Mouse (Mus musculus): Measurements from ENCODE around the gene Hcst. TPM values are rescaled to one million over a fixed set of nuclear protein-coding genes. Genes with fewer than 3 reads are reported as not detected.

Gene Hcst
- total and polyA plus RNA-seq, 3 experiments: 11.8 to 11.9 (median 11.8) TPM

- H3K79me2 ChIP-seq (replicated peaks; ENCODE audit: control insufficient read depth, extremely low read depth, insufficient read depth, poor library complexity, severe bottlenecking): no peaks in the 10 kb centered on the region
- H3K27ac ChIP-seq (ENCODE audit: insufficient read depth, low read depth): no peak overlapping the region
- no peak overlapping the region for H3K9ac ChIP-seq (ENCODE audit: insufficient read depth, low read depth)
- H3K4me2 ChIP-seq (ENCODE audit: insufficient read depth, low read depth, poor library complexity, severe bottlenecking): no peak overlapping the region
- no peaks in the 10 kb centered on the region for H3K27me3 ChIP-seq (replicated peaks)
- in situ Hi-C loops (cut with MboI; ENCODE audit: low pct_ligation_motif_present, low pct_unique_long_range_greater_than_20kb, low sequenced_read_pairs) (loop anchor here (5.0 kb wide), 1 partner anchor 34 kb away; no protein-coding TSS in a partner anchor), dilution Hi-C loops (cut with MboI; ENCODE audit: extremely low pct_ligation_motif_present, extremely low pct_unique_long_range_greater_than_20kb, low sequenced_read_pairs) (no loop called here)
- DNase-seq (ENCODE audit: extremely low read depth): no peak
- TF ChIP-seq UBTF (IDR thresholded peaks at IDR 0.05; ENCODE audit: low read depth, low read length) (no peak), JUND (conservative IDR thresholded peaks at IDR 0.05; ENCODE audit: low read depth, low read length) (no peak), MAFK (IDR thresholded peaks at IDR 0.05; ENCODE audit: insufficient replicate concordance, low read length) (no peak), USF2 (conservative IDR thresholded peaks at IDR 0.05; ENCODE audit: low read depth, low read length) (no peak), ZC3H11A (IDR thresholded peaks at IDR 0.05; ENCODE audit: low read depth, low read length) (no peak), POLR2AphosphoS2 (IDR thresholded peaks at IDR 0.05; ENCODE audit: low read depth, low read length) (no peak)
- H3K4me3 ChIP-seq (replicated peaks in 1 of 3; ENCODE audit: low read depth in 2 of 3, low read length in 2 of 3, poor library complexity in 1 of 3): no peak overlapping the region
- no peaks in the 10 kb centered on the region for H3K9me3 ChIP-seq (replicated peaks; ENCODE audit: low read length)
- peaks cover 0 to 7% of the 10 kb centered on the region in 2 experiments for H3K36me3 ChIP-seq (replicated peaks in 1 of 2; ENCODE audit: control insufficient read depth in 1 of 2, insufficient read depth in 1 of 2, low read length in 1 of 2)
- H3K4me1 ChIP-seq (ENCODE audit: control insufficient read depth in 1 of 2, insufficient read depth in 2 of 2): peaks cover 3 to 21% of the 10 kb centered on the region in 2 experiments; a peak in 3 of 4 replicates
Measured at GRCm38 (mm10) chr7:30392746-30393520, 26.7 kb downstream of the Hcst start.

GRCm38 (mm10) chr7:30384106-30384505, 35.5 kb downstream of the Hcst start:
- no peak for DNase-seq (ENCODE audit: extremely low read depth)
- Histone ChIP-seq H3K4me3 (replicated peaks in 1 of 3; ENCODE audit: low read depth in 2 of 3, low read length in 2 of 3, poor library complexity in 1 of 3) (no peak overlapping the region), H3K27ac (ENCODE audit: insufficient read depth, low read depth) (no peak overlapping the region), H3K36me3 (replicated peaks in 1 of 2; ENCODE audit: control insufficient read depth in 1 of 2, insufficient read depth in 1 of 2, low read length in 1 of 2) (no peaks in the 10 kb centered on the region), H3K4me1 (ENCODE audit: control insufficient read depth in 1 of 2, insufficient read depth in 2 of 2) (no peaks in the 10 kb centered on the region), H3K27me3 (replicated peaks) (peaks cover 18% of the 10 kb centered on the region), H3K4me2 (ENCODE audit: insufficient read depth, low read depth, poor library complexity, severe bottlenecking) (no peak overlapping the region), H3K9me3 (replicated peaks; ENCODE audit: low read length) (peaks cover 6% of the 10 kb centered on the region), H3K79me2 (replicated peaks; ENCODE audit: control insufficient read depth, extremely low read depth, insufficient read depth, poor library complexity, severe bottlenecking) (no peaks in the 10 kb centered on the region), H3K9ac (ENCODE audit: insufficient read depth, low read depth) (no peak overlapping the region)
- TF ChIP-seq CHD2 (IDR thresholded peaks at IDR 0.05; ENCODE audit: low read length): no peak
- TF ChIP-seq SMC3 (IDR thresholded peaks at IDR 0.05; ENCODE audit: low read depth, low read length): no peak
- TF ChIP-seq USF2 (conservative IDR thresholded peaks at IDR 0.05; ENCODE audit: low read depth, low read length): no peak
- no peak for TF ChIP-seq EP300 (IDR thresholded peaks at IDR 0.05; ENCODE audit: low read length)
- TF ChIP-seq JUN (IDR thresholded peaks at IDR 0.05; ENCODE audit: insufficient read depth, low read depth, low read length): no peak
- no peak for TF ChIP-seq IRF4 (IDR thresholded peaks at IDR 0.05; ENCODE audit: low read depth, low read length)
- TF ChIP-seq SIN3A (IDR thresholded peaks at IDR 0.05; ENCODE audit: low read length): no peak
- no peak for TF ChIP-seq ZC3H11A (IDR thresholded peaks at IDR 0.05; ENCODE audit: low read depth, low read length)
- TF ChIP-seq MEF2A (IDR thresholded peaks at IDR 0.05; ENCODE audit: borderline replicate concordance, low read depth, low read length): no peak
- TF ChIP-seq POLR2AphosphoS2 (IDR thresholded peaks at IDR 0.05; ENCODE audit: low read depth, low read length): no peak
- no peak for TF ChIP-seq NELFE (IDR thresholded peaks at IDR 0.05; ENCODE audit: low read depth, low read length)
- no peak for TF ChIP-seq CTCF (conservative IDR thresholded peaks at IDR 0.05 in 1 of 2, IDR thresholded peaks at IDR 0.05 in 1 of 2; ENCODE audit: low read depth in 2 of 2, low read length in 2 of 2)
- TF ChIP-seq TBP (conservative IDR thresholded peaks at IDR 0.05; ENCODE audit: low read depth, low read length): no peak
- dilution Hi-C loops (cut with MboI; ENCODE audit: extremely low pct_ligation_motif_present, extremely low pct_unique_long_range_greater_than_20kb, low sequenced_read_pairs) (no loop called here), in situ Hi-C loops (cut with MboI; ENCODE audit: low pct_ligation_motif_present, low pct_unique_long_range_greater_than_20kb, low sequenced_read_pairs) (no loop called here)
